Mouse (Mus musculus) small intestine, adult 2 months (tissue): ENCODE measurements around the gene Ppm1h.

Experiments used
- CTCF ChIP-seq: fragments of 200-500 bp; IDR thresholded peaks from 2 replicates; pipeline ENCODE4 v1.5.1; 2012; ENCODE audit warnings: low read depth, mild to moderate bottlenecking, control low read depth, inconsistent platforms, low read length, moderate library complexity, mixed read lengths; ENCODE audit not compliant: insufficient replicate concordance, insufficient read length; ENCODE audit errors: extremely low read depth
- POLR2A ChIP-seq: fragments of 200-500 bp; IDR thresholded peaks from 2 replicates; pipeline ENCODE4 v1.6.1; 2012; ENCODE audit warnings: low read depth, mild to moderate bottlenecking, control low read depth, inconsistent platforms, low read length, moderate library complexity

DNA sequence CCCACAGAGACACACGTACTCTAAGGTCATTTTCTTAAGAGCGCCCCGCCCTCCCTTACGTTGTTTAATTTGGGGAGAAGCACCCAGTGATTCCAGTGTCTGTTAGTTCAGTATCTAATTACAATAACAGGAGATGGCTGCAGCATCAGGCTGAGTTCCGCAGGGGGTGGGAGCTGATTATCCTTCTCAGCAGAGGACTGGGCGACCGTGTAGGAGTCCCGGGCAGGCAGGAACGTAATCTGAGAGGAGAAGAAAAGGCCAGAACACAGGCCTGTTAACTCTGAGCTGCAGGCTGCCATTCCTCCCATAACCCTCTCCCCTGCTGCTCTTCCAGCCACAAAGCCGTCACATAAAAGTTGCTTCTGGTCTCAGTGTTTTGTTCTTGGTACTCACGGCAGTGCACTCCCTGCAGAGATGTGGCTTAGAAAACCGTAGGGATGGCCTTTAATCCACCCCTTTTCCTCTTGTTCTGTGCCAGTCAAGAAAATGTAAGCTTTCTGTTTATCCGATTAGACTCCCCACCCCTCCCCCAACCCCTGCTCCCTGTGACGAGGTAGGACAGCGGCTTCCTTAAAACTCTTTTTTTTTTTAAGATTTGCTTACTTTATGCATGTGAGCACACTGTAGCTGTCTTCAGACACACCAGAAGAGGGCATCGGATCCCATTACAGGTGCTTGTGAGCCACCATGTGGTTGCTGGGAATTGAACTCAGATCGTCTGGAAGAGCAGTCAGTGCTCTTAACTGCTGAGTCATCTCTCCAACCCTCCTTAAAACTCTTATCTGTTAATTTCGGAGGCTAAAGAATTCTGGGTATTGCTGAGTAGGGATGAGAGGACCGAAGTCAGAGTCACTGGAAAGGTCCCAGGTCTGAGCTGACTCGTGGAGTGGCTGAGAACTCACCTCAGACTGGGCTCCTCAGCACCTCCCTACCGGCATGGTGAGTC is 113.7 kb downstream of the Ppm1h start:
- TF ChIP-seq CTCF (no peak), POLR2A (no peak)
